Mouse (Mus musculus) stomach, embryonic 16.5 days (tissue): ENCODE measurements at regions not wholly inside any gene's neighbourhood (a gene's known extent, or its start where the extent isn't known, plus 50 kb on each side); places are given as distances from the start of the nearest gene placed in this dataset.
A peak's percentile ranks its signal among the peaks of the same experiment; 100 is the strongest.

Experiments used
- ATAC-seq: fragments of 200-750 bp; cut with Nextera tagmentation; 2 replicates; pipeline ENCODE4 v1.8.0; 2017; ENCODE audit warnings: moderate number of reproducible peaks, moderate TSS enrichment; ENCODE audit not compliant: insufficient read depth, low FRiP score
- H3K27ac ChIP-seq: fragments of 300-500 bp; sonication (generic); 2 replicates; pipeline ENCODE4 v1.5.1; 2014; ENCODE audit warnings: low read length
- H3K27me3 ChIP-seq: fragments of 300-500 bp; sonication (generic); 2 replicates; pipeline ENCODE4 v1.6.1; 2014; ENCODE audit warnings: low read length, control low read depth, mixed read lengths; ENCODE audit not compliant: control insufficient read depth, insufficient read depth
- H3K36me3 ChIP-seq: fragments of 300-500 bp; sonication (generic); 2 replicates; pipeline ENCODE4 v1.6.1; 2014; ENCODE audit warnings: low read length; ENCODE audit not compliant: control insufficient read depth, insufficient read depth
- H3K4me1 ChIP-seq: fragments of 300-500 bp; sonication (generic); 2 replicates; pipeline ENCODE4 v1.6.1; 2014; ENCODE audit warnings: low read length, control low read depth, mixed read lengths; ENCODE audit not compliant: control insufficient read depth, insufficient read depth
- H3K4me2 ChIP-seq: fragments of 300-500 bp; sonication (generic); 2 replicates; pipeline ENCODE4 v1.6.1; 2014; ENCODE audit warnings: low read depth, low read length, mixed read lengths
- H3K4me3 ChIP-seq: fragments of 300-500 bp; sonication (generic); replicated peaks from 2 replicates; pipeline ENCODE4 v1.5.1; 2014; ENCODE audit warnings: mild to moderate bottlenecking, low read length
- H3K9ac ChIP-seq: fragments of 300-500 bp; sonication (generic); 2 replicates; pipeline ENCODE4 v1.6.1; 2014; ENCODE audit warnings: low read length
- H3K9me3 ChIP-seq: fragments of 300-500 bp; sonication (generic); replicated peaks from 2 replicates; pipeline ENCODE4 v1.6.1; 2016; ENCODE audit warnings: low read length, control low read depth; ENCODE audit not compliant: control insufficient read depth
- WGBS: fragments of 180-500 bp; shearing (Covaris S2); extraction: QIAGEN DNeasy Blood & Tissue Kit; methylation state at CpG from one replicate; pipeline ENCODE4 v1.1.7; 2014; 5-methylcytosine and 5-hydroxymethylcytosine counted together

DNA sequence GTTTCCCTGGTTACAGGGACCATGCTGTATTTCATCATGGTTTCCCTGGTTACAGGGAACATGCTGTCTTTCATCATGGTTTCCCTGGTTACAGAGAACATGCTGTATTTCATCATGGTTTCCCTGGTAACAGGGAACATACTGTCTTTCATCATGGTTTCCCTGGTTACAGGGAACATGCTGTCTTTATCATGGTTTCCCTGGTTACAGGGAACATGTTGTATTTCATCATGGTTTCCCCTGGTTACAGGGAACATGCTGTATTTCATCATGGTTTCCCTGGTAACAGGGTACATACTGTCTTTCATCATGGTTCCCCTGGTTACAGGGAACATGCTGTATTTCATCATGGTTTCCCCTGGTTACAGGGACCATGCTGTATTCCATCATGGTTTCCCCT is 1579.5 kb downstream of the 4930444P10Rik start:
- Histone ChIP-seq H3K9me3 (no peaks in the 10 kb centered on the region), H3K27ac (no peak overlapping the region), H3K4me3 (no peak overlapping the region), H3K9ac (no peak overlapping the region), H3K4me1 (no peaks in the 10 kb centered on the region), H3K4me2 (no peak overlapping the region), H3K27me3 (0 out of 2 replicates have a peak, but pooled peaks cover 4% of the 10 kb centered on the region), H3K36me3 (no peaks in the 10 kb centered on the region)
- ATAC-seq = no peak

DNA sequence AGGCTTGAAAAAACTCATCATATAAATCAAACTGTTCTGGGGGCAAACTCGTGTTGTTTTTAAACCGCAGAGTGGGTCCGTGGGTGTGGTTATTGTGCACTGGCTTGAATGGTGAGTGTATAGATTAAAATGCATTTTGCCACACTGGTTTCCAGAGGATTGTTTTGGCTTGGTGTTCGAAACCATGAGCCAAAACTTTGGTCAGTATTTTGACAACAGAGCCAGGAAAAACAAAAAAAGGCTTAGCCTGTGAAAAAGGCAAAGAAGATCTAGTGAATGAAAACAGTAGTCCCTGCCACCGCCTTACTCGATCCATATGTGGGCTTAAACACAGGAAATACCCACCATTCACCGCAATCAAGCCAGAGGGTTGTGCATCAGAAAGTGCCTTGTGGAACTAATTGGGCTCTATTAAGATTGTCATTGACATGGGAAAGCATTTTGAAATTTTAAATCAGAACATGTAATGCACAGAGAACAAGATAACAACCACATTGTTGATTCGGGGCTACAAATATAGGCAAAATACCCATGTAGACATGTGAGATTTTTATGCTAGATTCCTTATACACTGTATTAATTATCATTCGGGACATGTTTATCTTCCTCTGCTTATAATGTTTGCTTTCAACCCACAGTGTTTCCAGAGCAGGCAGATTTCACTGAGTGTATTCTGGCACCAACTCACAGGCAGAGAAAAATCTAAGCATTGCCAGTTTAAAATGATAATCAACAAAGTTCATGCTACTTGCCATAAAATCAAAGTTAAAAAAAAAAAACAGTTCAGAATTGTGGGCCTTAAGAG is 1580.4 kb downstream of the 4930444P10Rik start:
- 60% methylated on average over 9 of the region's 9 CpGs for WGBS
- ATAC-seq = no peak
- peaks cover 10% of the 10 kb centered on the region; the same call in 1 of the 2 replicates for H3K27me3 ChIP-seq

DNA sequence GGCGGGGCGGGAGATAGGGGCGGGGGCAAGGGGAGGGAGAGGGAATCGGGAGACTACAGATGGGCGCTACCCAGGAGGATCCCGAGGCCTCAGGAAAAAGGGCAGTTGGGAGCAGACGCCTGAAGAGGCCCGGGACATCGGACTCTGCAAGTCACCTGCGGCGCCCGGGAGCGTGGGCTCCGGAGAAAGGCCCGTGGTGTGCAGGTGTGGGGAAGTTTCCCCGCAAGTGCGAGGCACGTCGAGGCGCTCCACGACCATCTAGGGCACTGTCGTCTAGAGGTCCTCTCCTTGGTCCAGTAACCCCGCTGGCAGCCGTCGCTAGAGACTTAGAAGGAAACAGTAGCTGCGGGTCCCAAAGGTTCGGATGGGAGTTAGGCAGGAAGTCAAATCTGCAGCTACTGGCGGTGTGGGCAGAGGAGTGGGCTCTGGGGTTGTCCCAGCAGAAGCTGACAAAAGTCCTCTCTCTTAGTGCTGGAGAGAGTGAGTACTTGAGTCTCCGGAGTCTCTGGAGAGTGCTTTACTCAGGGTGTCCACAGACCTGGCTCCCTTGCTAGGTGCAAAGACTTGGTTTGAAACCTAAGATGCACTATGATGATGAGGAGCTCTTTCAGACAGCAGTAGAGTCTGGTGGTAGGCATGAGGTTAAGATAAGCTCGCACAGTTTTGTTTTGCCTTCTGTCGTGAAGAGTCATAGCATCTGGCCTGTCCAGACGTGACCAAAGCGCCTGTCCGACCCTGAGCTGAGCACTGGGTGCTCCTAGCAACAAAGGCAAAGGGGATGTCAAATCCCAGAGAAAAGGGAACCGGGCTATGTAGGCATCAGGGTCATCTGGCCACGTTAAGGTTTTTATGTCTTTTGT is 1586.1 kb downstream of the 4930444P10Rik start:
- WGBS = 6% methylated on average over 35 of the region's 36 CpGs
- H3K4me3 ChIP-seq = peak overlapping the region; percentile 47
- H3K9me3 ChIP-seq = no peaks in the 10 kb centered on the region
- peaks cover 7% of the 10 kb centered on the region; the same call in 1 of the 2 replicates for H3K4me1 ChIP-seq
- H3K9ac ChIP-seq = 0 out of 2 replicates have a peak overlapping the region, but pooled peaks have one; percentile 55
- no peak overlapping the region for H3K27ac ChIP-seq
- H3K4me2 ChIP-seq = peak overlapping the region; percentile 75
- peaks cover 37% of the 10 kb centered on the region for H3K27me3 ChIP-seq
- H3K36me3 ChIP-seq = no peaks in the 10 kb centered on the region
- ATAC-seq = no peak; the same call in 1 of the 2 replicates

More for the DNA sequence above, 1580.4 kb downstream of the 4930444P10Rik start:
- no peak overlapping the region for H3K27ac ChIP-seq
- no peak overlapping the region for H3K4me2 ChIP-seq
- H3K36me3 ChIP-seq = no peaks in the 10 kb centered on the region
- no peaks in the 10 kb centered on the region for H3K9me3 ChIP-seq
- H3K4me1 ChIP-seq = no peaks in the 10 kb centered on the region
- H3K4me3 ChIP-seq = no peak overlapping the region
- H3K9ac ChIP-seq = no peak overlapping the region

DNA sequence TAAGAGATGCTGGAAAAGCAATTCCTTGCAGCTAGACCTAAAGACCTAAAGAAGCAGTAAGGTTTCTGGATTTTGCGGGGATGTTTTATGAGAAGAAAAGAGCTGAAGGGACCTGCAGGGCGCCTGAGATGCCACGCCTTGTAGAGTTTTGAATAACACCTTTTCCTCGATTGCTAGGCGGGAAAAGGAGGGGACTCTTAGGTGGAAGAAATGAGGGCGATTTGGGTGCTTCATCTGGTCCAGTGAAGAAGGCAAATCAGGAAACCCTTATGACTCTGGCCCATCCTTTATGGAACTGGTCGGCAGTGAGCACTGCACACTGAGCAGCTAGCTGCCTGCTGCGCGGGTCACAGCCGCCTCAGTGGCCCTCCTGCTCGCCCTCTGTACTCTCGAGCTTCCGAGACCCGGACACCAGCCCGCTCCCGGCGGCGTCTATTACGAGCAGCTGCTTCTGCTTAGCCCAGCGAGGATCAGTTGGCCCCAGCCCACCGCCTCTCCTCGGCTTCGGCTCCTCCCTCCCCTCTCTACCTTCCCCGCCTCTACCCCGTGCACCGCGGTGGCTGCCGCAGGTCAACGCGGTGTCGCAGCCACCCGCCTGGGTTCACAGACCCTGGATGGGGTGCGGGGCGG is 1586.8 kb downstream of the 4930444P10Rik start:
- Histone ChIP-seq H3K4me2 (peak overlapping the region; percentile 75), H3K27me3 (peaks cover 37% of the 10 kb centered on the region), H3K9ac (0 out of 2 replicates have a peak overlapping the region, but pooled peaks have one; percentile 55), H3K36me3 (no peaks in the 10 kb centered on the region), H3K4me1 (peaks cover 7% of the 10 kb centered on the region; the same call in 1 of the 2 replicates), H3K9me3 (no peaks in the 10 kb centered on the region), H3K27ac (no peak overlapping the region), H3K4me3 (peak overlapping the region; percentile 47)
- WGBS = 1% methylated on average over 34 of the region's 34 CpGs
- peak; percentile 89 for ATAC-seq

DNA sequence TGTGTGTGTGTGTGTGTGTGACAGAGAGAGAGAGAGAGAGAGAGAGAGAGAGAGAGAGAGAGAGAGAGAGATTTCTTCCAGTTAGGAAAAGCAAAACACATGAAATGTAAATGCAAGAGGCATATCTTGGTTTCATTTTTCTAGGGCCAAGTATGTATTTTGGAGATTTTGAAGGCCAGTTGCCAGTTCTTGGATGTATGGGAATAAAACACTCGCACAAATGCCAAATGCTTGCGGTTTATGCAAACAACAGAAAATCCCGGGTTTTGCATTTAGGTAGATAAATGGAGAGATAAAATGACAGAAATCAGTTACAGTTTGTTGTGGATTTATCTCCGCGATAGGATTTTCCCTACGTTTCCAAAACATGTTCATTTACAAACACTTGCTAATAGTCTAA is 1587.4 kb downstream of the 4930444P10Rik start:
- WGBS = 8% methylated on average over 6 of the region's 6 CpGs
- H3K4me1 ChIP-seq = peaks cover 7% of the 10 kb centered on the region; the same call in 1 of the 2 replicates
- no peak overlapping the region for H3K4me3 ChIP-seq
- ATAC-seq = no peak
- no peak overlapping the region for H3K9ac ChIP-seq
- H3K27ac ChIP-seq = no peak overlapping the region
- H3K9me3 ChIP-seq = no peaks in the 10 kb centered on the region
- H3K4me2 ChIP-seq = peak overlapping the region; percentile 75; the same call in 1 of the 2 replicates
- peaks cover 39% of the 10 kb centered on the region for H3K27me3 ChIP-seq
- H3K36me3 ChIP-seq = no peaks in the 10 kb centered on the region

DNA sequence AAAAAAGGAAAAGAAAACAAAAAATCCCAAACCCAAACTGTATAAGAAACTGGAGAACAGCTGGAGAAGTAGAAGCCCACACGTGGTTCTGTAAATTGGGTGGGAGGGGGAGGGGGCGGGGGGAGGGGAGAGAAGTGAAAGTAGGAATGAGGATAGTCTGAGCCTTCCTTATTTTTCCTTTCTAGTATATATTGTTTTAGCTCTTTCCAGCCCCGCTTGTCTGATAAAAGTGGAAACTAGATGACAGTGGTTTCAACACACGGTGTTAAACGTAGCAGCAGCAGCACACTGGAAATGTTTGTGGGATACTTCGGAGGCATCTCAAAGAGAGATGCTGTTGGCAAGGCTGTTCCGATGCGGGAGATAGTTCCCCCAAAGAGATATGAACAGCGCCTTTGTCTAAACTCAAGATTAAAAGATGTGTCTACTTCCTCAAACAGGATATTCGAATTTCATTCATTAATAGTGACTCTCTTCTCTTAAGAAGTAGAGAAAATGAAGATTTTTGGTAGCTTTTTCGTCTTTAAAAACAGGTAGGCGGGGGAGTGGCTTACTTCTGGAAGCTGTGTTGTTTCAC is 1588.3 kb downstream of the 4930444P10Rik start:
- Histone ChIP-seq H3K4me1 (peaks cover 7% of the 10 kb centered on the region; the same call in 1 of the 2 replicates), H3K9ac (no peak overlapping the region), H3K9me3 (no peaks in the 10 kb centered on the region), H3K4me3 (0 out of 2 replicates have a peak overlapping the region, but pooled peaks have one; percentile 6), H3K4me2 (peak overlapping the region; percentile 27; the same call in 1 of the 2 replicates), H3K27me3 (peaks cover 40% of the 10 kb centered on the region), H3K27ac (no peak overlapping the region), H3K36me3 (no peaks in the 10 kb centered on the region)
- ATAC-seq = no peak
- WGBS = 5% methylated on average over 12 of the region's 12 CpGs

DNA sequence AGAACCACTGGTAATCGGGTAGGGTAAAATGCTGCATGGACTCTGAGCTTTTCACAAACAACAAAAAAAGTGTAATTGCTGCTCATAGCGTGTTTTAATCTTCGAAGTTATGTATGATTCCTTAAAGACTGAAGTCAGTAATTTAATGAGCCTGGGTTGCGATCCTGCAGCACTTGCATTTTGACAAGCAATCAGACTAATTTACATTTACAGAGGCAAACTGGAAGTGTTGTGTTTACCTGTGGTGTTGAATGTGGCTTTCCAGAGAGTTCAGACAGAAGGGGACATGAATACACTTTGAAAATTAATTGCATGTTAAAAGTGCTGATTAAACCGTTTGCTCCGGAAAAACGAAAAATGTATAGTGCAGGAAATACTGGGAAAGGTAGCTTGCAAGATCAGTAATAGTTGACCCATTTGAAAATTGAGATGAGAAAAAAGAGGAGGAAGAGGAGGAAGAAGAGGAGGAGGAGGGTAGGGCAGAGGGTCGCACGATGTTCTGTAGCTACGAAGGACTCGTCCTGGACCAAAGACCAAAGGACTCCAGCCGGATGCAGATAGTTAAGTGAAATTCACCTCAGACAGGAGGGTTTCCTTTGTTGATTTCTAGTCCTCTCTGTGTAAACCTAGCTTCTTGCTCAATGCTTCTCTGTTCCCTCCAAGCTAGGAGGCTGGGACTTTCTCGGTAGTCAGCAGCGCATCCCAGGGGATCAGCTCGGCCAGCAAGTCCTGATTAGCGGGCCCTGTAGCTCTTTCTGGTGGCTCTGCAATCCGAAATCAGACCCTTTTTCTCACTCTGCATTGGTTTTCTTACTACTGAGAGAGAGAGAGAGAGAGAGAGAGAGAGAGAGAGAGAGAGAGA is 1589.0 kb downstream of the 4930444P10Rik start:
- Histone ChIP-seq H3K36me3 (no peaks in the 10 kb centered on the region), H3K9ac (no peak overlapping the region), H3K4me3 (no peak overlapping the region), H3K27ac (no peak overlapping the region), H3K27me3 (peaks cover 37% of the 10 kb centered on the region), H3K4me2 (0 out of 2 replicates have a peak overlapping the region, but pooled peaks have one; percentile 4), H3K4me1 (peaks cover 7% of the 10 kb centered on the region; the same call in 1 of the 2 replicates), H3K9me3 (no peaks in the 10 kb centered on the region)
- 9% methylated on average over 17 of the region's 17 CpGs for WGBS
- no peak for ATAC-seq
